Mouse (Mus musculus) erythroblast, adult 5-6 weeks (primary cell): ENCODE measurements at regions not wholly inside any gene's neighbourhood (a gene's known extent, or its start where the extent isn't known, plus 50 kb on each side); places are given as distances from the start of the nearest gene placed in this dataset.

Experiments used
- ATAC-seq: replicated peaks from 2 replicates; pipeline ENCODE4 v1.8.0; 2016; ENCODE audit warnings: moderate number of reproducible peaks, mild to moderate bottlenecking, moderate TSS enrichment, inconsistent platforms; ENCODE audit not compliant: poor library complexity, low FRiP score, severe bottlenecking

DNA sequence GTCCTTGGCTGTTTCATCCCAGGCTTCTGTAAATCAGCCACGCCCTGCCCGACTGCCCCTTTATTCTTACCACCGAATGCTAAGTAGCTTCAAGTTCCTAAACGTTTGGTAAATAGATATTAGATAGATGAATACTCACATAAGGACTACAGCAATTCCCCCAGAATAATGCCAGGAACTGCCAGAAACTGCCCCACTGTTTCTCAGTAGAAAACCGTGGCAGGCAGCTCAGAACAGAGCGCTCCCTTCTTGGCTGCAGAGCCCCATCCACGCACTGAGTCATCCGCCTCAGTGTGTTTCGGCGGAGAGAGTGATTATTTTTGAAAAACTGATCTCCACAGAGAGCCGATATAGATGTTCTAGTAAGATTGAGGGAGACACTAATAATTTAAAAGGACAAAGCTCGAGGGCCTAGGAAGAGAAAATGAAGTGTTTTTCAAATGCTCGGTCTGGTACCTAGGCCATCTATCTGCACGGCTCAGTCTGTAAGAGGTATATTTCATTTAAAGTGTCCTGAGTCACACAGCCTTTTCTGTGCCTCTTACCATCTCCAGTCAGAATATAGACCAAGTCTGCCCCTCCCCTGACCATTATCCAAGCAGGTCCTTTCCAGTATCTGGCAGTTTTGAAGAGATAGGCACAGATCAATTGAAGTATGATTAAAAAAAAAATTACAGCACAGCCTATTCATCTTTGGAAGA lies 94.4 kb upstream of the Gm47985 start:
- ATAC-seq: no peak

DNA sequence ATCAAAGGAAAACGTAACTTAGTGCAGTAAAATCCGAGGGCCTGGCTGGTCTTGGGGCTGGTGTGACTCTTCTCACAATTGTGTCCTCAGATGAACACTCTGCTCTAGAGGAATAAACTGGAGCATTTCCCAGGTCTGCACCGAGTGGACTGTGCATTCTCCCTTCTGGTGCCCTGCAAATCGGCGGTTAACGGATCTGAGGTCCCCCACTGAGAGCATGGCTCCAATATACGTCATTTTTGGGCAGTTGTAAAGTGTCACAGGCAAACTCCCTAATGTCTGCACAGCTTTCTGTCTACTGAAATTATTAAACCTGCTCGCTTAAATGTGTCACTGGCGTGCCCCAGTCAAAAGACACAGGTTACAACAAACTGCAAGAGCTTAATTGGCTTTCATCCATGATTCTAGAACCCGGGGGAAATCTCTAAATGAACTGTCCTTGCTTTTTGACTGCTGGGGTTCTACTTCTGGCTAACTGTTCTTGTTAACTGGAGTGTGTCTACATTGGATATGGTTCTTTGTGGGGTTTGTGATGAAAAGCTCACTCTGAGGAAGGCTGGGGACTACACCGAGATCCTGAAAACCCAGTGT lies 93.7 kb upstream of the Gm47985 start:
- no peak for ATAC-seq

DNA sequence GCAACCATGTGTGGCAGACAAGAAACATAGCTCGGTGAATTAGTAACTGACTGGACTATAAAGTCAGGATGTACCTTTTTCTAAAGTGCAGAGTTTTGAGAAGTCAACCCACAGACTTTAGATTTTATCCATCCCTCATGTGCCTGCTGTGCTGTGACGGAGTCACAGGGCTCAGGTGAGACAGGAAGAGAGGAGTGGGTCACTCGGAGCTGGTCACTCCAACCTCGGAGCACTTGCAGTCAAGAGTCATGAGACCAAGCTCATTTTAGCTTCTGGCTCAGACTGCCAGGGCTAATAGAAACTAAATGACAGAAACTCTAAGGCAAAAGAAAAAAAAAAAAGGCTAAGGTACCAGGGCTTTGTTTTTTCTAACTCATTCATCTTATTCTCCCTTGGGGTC lies 90.3 kb upstream of the Gm47985 start:
- no peak for ATAC-seq

DNA sequence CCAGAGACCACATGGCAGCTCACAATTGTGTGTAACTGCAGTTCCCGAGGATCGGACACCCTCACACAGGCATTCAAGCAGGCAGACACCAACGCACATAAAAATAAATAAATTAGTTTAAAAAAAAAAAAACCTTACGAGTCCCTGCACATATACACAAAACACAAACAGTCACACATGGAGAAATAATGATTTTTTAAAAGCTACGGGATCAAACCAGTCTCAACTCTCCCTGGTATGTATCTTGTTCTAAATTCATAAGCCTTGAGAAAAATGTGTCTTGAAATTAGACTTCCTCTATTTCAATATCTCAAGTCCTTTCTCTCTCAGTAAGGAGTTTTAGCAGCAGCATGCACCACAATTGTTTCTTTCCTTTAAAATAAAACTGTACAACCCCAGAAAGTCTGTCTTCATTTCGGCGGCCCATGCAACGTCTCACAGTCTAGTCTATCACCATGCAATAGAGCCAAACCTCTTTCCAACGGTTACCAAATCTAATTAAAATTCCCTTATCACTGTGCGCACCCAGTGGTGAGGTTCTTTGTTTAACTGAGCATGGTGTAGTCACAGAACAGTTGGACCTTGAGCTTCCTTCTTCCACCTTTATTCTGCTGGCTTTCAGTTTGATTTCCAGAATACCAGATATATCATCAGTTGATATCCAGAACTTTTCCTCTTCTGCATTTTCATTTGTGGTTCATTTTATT lies 86.8 kb upstream of the Gm47985 start:
- peak; percentile 18; the same call in 1 of the 2 replicates for ATAC-seq

DNA sequence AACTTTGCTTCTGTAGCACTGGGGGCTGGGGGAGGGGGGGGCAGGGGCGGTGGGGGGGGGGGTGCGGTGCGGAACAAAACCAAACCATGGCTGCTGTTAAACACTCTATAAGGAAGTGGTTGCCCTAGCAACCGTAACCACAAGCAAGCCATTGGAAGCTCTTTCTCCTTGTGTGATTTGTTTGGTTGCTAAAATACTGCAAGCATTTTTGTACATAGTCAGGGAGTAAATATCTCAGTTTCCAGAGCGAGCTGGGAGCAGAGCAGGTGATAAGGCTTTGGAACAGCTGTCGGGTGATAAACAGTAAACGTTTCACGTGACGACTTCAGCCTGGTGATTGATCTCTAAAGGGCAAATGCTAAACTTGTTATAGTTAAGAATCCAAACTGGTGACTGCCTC lies 86.3 kb upstream of the Gm47985 start:
- ATAC-seq: peak; percentile 83

DNA sequence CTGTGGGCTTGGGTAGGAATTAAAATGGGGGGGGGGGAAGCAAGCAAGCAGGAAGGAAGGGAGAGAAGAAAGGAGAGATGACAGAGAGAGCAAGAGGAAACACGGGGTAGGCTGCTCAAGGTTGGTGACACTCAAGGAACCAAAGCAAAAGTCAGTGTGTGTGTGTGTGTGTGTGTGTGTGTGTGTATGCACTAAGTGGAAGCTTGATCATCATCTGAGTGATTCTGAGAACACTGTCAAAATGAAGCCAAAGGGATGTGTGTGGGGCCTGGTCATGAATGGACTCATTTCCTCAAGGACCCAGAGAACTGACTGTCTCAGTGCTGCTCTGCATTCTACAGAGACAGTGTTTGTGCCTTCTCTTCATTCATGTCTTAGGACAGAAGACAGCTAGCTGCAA lies 84.8 kb upstream of the Gm47985 start:
- ATAC-seq: no peak

DNA sequence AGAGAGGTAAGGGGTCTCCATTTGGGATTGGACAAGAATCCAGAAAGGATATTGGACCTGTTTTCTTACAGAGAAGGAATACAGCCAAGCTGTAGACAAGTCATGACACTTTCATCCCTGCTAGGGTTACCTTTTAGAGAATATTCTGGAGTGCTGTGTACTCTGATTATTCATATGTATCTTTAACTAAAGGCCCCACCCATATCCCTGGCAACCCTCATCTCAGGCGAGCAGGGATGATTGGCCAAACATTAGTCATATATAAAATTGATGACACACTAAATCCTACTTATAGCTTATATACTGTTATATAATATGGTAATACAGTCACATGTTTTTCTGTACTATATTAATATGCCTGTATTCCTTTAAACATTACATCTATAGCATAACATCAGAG lies 83.6 kb upstream of the Gm47985 start:
- ATAC-seq: peak; percentile 47

DNA sequence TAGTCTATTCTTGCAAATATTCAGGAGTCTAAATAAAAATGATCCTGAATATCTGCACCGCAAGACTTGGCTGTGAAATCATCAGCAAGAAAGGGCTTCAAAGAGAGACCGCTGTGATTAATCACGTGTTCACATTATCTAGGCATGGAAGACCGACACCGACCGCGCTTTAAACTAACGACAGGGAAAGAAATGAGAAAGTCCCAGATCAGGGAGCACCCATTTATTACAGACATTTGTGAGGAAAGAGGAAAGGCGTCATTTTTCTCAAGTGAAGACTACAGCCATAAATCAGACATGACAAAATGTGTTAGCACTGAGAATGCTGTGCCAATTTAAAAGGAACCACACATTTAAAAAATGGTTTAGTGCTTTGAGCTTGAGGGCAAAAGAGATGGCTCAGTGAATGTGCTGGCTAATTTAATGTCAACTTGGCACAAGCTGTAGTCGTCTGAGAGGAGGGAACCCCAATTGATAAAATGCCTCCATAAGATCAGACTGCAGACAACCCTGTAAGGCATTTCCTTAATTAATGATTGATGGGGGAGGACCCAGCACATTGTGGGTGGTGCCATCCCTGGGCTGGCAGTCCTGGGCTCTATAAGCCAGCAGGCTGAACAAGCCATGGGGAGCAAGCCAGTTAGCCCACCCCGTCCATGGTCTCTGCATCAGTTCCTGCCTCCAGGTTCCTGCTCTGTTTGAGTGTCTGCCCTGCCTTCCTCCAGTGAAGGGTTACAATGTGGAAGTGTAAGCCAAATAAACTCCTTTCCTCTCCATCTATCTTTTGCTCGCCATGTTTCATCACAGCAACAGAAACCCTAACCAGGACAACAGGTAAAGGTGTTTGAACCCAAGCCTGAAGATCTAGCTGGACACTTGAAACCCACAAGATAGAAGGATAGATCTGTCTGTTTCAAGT lies 81.5 kb upstream of the Gm47985 start:
- peak; percentile 21 for ATAC-seq

DNA sequence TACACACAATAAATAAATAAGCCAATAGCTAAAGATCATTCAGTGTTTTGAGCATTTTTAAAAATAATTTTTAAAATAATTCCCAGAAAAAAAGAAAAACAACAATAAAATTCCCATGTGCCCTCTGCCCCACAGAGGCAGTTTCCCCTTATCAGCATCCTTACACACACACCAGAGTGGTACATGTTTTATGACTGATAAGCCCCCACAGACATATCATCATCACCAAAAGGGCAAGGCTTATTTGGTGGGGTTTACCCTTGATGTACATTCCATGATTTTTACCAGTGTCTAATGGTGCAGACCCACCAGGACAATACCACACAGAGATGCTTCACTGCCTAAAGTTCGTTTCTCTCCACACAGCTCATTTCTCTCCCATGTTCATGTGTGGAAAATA lies 80.8 kb upstream of the Gm47985 start:
- peak; percentile 76 for ATAC-seq

DNA sequence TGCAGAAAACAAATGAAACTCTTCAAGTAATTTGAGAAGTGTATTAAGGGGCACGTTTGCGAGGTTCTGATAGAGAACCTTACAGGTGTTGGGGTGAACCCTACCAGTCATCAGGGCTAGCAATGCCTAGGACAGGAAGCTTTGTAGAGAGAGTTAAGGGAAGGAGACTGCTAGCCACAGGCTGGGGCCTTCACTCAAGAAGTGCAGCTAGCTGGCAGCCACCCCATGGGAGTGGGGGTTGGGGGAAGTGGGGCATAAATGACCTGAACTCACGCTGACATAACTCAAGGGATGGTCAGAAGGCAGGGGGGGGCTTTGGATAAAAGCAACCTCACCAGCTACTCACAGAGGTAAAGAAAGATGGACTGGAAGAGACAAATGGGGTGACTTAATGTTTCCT lies 80.3 kb upstream of the Gm47985 start:
- peak; percentile 10 for ATAC-seq

DNA sequence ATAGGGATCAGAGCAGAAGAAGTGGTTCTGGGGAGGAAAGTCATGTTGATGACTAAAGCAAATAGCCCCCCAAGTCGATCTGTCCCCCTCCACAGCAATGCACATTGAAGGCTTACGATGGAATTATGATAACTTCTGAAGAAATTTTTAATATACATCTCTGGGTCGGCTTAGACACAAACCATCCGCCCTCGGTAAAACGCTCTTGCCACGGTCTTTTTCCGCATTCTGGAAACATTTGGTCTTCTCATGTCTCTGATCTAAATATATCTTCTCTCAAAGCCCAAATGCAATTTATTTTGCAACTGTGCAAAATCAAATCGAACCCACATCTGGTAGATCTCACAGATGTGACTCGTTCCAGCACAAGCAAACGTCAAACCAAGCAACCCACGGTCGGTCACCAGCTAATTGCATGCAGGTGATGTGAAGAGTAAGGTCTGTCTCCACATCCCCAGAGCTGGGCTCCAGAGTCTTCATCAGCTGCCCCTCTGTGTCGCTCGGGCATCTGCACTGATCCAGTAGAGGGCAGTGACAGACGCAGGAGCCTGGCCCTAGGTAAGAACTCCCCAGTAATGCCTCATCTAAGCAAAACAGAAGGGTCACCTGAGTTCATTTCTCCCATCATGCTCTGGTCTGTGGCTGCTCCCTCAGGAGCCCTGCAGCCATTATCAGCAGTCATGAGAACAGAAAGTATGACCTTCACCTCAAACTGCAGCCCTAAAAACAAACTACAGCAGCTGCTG lies 79.5 kb upstream of the Gm47985 start:
- 0 out of 2 replicates have a peak, but pooled peaks have one; percentile 1 for ATAC-seq

DNA sequence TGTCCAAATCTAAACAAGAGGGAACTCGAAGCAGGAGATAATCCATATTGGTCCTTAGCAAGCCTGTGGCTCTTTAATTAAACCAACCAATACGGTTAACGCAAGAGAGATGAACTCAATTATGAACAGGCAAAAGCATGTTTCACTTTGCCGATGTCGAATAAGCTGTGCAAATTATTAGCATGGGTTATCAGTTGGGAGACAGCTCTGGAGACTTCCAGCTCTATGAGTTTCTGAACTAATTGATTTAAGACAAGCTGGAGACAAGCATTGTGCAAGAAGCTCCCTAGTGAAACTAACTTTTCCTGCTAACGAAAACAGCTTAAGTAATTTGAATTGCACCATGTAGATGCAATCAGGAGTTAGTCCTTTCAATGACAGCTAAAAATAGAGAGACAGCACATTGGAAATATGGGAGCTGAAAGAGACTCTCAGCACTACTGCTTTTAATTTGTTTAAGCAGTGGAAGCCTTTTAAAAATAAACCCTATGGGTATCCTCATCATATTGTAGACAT lies 78.8 kb upstream of the Gm47985 start:
- ATAC-seq: no peak

DNA sequence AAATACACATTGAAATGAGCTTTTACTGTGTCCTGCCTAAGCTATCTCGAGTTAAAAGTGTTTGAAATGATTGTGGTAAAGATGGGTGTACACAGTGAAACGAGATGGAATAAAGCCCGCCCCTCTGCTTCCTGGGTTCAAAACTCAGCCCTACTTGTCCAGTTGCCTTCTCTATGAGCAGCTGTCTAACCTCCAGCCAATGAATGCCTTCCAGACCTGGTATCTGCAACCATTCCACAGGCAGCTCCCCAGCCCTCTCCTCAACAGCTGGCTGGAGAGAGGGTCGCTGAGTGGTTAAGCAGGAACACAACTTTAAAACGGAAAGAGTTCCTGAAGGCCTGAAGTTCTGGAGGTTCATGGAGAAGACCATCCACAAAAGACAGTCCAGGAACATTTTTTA lies 78.0 kb upstream of the Gm47985 start:
- ATAC-seq: no peak

DNA sequence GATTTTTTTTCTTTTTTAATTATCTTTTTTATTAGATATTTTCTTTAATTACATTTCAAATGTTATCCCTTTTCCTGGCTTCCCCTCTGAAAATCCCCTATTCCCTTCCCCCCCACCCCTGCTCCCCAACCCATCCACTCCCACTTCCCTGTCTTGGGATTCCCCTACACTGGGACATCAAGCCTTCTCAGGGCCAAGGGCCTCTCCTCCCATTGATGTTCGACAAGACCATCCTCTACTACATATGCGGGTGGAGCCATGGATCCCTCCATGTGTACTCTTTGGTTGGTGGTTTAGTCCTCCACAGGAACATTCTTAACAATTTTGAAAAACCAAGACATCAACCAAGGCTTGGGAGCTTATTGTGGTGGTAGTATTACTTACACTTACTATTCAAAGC lies 77.5 kb upstream of the Gm47985 start:
- ATAC-seq: no peak

DNA sequence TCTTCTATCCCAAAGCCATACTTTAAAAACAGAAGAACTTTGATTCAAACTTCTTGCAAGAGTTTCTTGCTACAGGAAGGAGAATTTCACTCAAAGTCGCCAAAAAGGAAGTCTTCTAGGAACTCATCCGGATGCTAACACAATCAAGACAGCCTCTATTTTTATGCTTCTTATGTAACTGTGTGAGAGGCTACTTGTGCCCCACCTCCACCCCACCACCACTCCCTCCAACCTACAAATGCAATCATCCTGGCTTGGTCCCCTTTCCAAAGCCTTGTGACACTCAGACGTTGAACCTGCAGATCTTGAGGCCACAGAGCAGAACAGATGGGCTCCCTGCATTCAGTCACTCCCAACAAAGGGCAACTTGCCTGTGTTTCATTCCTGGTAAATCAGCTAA lies 77.1 kb upstream of the Gm47985 start:
- no peak for ATAC-seq

DNA sequence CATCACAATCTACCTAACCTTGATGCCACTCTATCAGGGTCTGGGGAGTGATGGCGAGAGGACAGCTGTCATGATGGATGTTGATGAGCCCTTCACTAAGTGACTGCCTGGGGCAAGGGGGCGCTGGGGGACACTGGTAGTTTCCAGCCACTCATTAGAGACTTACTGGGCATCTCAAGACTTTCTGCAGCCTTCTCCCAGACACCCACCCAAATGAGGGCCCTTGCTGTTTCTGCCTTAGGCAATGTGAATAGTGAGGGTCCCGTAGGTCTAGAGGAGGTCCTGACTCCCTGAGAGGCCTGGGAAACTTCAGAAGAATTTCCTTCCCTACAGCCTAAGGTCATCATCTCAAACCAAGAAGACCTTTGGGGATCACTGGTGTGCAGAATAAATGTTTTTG lies 74.9 kb upstream of the Gm47985 start:
- no peak for ATAC-seq

DNA sequence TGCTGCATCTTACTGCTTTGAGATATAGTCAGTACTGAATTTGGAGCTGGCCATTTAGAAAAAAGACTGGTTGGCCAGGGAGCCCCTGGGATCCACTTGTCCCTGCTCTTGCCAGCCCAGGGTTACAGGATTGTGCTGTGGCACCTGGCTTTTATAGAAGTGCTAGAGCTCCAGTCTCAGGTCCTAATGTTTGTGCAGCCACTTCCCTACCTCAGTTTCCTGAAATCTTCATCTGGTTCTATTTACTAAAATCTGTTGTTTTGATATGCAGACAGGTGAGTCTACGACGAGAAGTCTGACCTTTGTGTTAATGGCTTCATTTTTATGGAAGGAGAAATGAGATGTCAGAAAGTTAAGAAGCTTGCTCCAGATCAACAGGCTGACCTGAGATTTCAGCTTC lies 73.0 kb upstream of the Gm47985 start:
- ATAC-seq: no peak

DNA sequence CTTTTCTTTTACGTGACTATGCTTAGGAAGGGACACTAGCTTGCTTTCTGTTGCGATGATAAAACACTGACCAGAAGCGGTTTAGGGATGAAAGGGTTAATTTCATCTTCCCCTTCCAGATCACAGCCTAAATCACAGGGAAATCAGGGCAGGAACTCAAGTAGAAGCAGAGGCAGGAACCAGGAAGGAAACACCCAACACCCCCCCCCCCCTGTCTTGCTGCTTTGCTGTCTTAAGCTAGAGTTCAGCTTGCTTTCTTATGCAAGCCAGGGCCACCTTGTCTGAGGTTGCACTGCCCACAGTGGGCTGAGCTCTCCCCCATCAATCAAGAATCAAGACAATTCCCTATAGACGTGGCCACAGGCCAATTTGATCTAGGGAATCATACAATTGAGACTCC lies 71.9 kb upstream of the Gm47985 start:
- ATAC-seq: no peak

DNA sequence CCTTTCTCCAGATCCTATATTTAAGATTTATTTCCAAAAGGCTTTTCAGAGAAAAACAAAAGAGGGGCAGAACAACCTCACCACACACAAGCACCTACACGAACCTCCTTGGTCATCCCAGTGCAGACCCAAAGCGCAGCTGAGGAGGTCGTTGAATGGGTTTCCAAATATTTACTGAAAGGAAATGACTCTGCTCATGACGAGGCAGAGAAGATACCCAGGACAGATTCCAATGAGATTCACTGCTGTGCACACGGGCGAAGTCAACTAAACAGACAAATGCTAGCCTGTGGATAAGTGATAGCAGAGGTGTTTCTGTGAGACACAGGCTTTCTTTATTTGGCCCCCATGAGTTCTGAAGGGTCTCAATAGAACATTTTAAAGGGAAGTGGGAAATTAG lies 70.7 kb upstream of the Gm47985 start:
- peak; percentile 26; the same call in 1 of the 2 replicates for ATAC-seq
